Mouse (Mus musculus): ENCODE data around the gene Ube2c. TPM values are rescaled to one million over a fixed set of nuclear protein-coding genes. Genes with fewer than 3 reads are reported as not detected.

The Ube2c gene
- polyA plus RNA-seq, 1 experiment: 103 TPM

GRCm38 (mm10) chr2:164748991-164749390, 20.7 kb upstream of the Ube2c start:
- Histone ChIP-seq H3ac (ENCODE audit: control insufficient read depth, insufficient read length) (no peak overlapping the region), H3K4me2 (ENCODE audit: low read depth) (peak overlapping the region; percentile 38), H3K27me3 (ENCODE audit: control insufficient read depth, insufficient read depth, insufficient read length) (no peaks in the 10 kb centered on the region), H3K4me3 (no peak overlapping the region), H3K79me2 (ENCODE audit: control insufficient read depth, insufficient read depth) (peaks cover 41% of the 10 kb centered on the region), H3K36me3 (ENCODE audit: control insufficient read depth, insufficient read depth) (peaks cover 25% of the 10 kb centered on the region)
- TF ChIP-seq TCF12 (IDR thresholded peaks at IDR 0.05; ENCODE audit: insufficient read depth, poor library complexity, severe bottlenecking) (no peak), CEBPB (IDR thresholded peaks at IDR 0.05; ENCODE audit: insufficient read depth, poor library complexity, severe bottlenecking) (no peak), TCF3 (IDR thresholded peaks at IDR 0.05; ENCODE audit: insufficient read length, low read depth) (no peak), MAX (IDR thresholded peaks at IDR 0.05; ENCODE audit: low read depth) (no peak), MYOD1 (IDR thresholded peaks at IDR 0.05; ENCODE audit: control insufficient read depth in 1 of 3, insufficient read length in 2 of 3, low read depth in 2 of 3) (no peak), USF1 (IDR thresholded peaks at IDR 0.05; ENCODE audit: low read depth) (no peak), SRF (IDR thresholded peaks at IDR 0.05; ENCODE audit: control insufficient read depth, insufficient read length, low read depth) (no peak), MYOG (IDR thresholded peaks at IDR 0.05; ENCODE audit: control insufficient read depth in 1 of 3, insufficient read depth in 1 of 3, insufficient read length in 2 of 3, low read depth in 2 of 3) (no peak), POLR2A (IDR thresholded peaks at IDR 0.05; ENCODE audit: insufficient read length, low read depth) (no peak), REST (IDR thresholded peaks at IDR 0.05; ENCODE audit: insufficient read depth, insufficient read length) (no peak), E2F4 (IDR thresholded peaks at IDR 0.05; ENCODE audit: insufficient read depth) (no peak), POLR2AphosphoS2 (IDR thresholded peaks at IDR 0.05; ENCODE audit: insufficient read length, low read depth) (no peak)

DNA sequence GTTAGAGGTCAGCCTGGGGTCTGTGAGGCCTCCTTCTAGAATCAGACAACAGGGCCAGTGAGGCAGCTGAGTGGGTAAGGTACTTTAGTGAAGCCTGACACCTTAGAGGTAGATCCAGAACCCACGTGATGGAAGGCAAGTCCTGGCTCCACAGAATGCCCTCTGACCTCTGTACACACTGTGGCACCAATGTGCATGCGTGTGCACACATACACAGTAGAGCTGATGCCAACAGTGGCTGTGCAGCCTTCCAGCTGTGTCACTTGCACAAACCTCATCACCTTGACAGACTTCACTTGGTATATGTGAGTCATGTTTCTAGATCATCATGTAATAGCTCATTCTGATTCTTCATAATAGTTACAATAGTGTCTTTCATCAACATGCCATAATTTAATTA, 17.2 kb upstream of the Ube2c start:
- peak; percentile 32 for TF ChIP-seq POLR2A (IDR thresholded peaks at IDR 0.05; ENCODE audit: insufficient read length, low read depth)
- TF ChIP-seq REST (IDR thresholded peaks at IDR 0.05; ENCODE audit: insufficient read depth, insufficient read length): no peak
- TF ChIP-seq CEBPB (IDR thresholded peaks at IDR 0.05; ENCODE audit: insufficient read depth, poor library complexity, severe bottlenecking): no peak
- TF ChIP-seq POLR2AphosphoS2 (IDR thresholded peaks at IDR 0.05; ENCODE audit: insufficient read length, low read depth): peak; percentile 33
- H3K4me3 ChIP-seq: no peak overlapping the region
- H3K4me2 ChIP-seq (ENCODE audit: low read depth): no peak overlapping the region
- no peak overlapping the region for H3ac ChIP-seq (ENCODE audit: control insufficient read depth, insufficient read length)
- peaks cover 26% of the 10 kb centered on the region for H3K79me2 ChIP-seq (ENCODE audit: control insufficient read depth, insufficient read depth)
- H3K27me3 ChIP-seq (ENCODE audit: control insufficient read depth, insufficient read depth, insufficient read length): no peaks in the 10 kb centered on the region
- H3K36me3 ChIP-seq (ENCODE audit: control insufficient read depth, insufficient read depth): peaks cover 52% of the 10 kb centered on the region

DNA sequence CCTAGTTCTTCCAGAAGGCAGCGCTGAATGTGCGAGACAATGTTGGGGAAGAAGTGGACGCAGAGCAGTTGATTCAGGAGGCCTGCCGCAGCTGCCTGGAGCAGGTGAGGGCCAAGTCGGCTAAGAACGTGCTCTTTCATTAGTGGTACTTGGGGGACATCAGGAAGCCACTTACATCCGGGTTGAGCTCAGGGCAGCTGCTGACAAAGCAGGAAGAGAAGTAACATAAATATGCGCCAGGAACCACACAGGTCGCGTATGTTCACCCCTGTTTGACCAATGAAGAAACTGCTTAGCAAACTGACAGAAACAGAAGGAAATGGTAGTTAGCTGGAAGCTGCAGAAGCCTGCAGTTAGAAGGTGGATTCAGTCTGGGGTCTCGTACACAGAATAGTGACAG, 15.6 kb upstream of the Ube2c start:
- TF ChIP-seq MYOD1 (IDR thresholded peaks at IDR 0.05; ENCODE audit: control insufficient read depth in 1 of 3, insufficient read length in 2 of 3, low read depth in 2 of 3) (no peak), E2F4 (IDR thresholded peaks at IDR 0.05; ENCODE audit: insufficient read depth) (no peak), POLR2AphosphoS2 (IDR thresholded peaks at IDR 0.05; ENCODE audit: insufficient read length, low read depth) (no peak), MAX (IDR thresholded peaks at IDR 0.05; ENCODE audit: low read depth) (no peak), SRF (IDR thresholded peaks at IDR 0.05; ENCODE audit: control insufficient read depth, insufficient read length, low read depth) (no peak), TCF3 (IDR thresholded peaks at IDR 0.05; ENCODE audit: insufficient read length, low read depth) (no peak), REST (IDR thresholded peaks at IDR 0.05; ENCODE audit: insufficient read depth, insufficient read length) (no peak), MYOG (IDR thresholded peaks at IDR 0.05; ENCODE audit: control insufficient read depth in 1 of 3, insufficient read depth in 1 of 3, insufficient read length in 2 of 3, low read depth in 2 of 3) (no peak), POLR2A (IDR thresholded peaks at IDR 0.05; ENCODE audit: insufficient read length, low read depth) (no peak), USF1 (IDR thresholded peaks at IDR 0.05; ENCODE audit: low read depth) (no peak), TCF12 (IDR thresholded peaks at IDR 0.05; ENCODE audit: insufficient read depth, poor library complexity, severe bottlenecking) (no peak), CEBPB (IDR thresholded peaks at IDR 0.05; ENCODE audit: insufficient read depth, poor library complexity, severe bottlenecking) (no peak)
- H3K4me3 ChIP-seq: no peak overlapping the region
- H3K79me2 ChIP-seq (ENCODE audit: control insufficient read depth, insufficient read depth): peaks cover 16% of the 10 kb centered on the region
- H3K36me3 ChIP-seq (ENCODE audit: control insufficient read depth, insufficient read depth): peaks cover 54% of the 10 kb centered on the region
- H3K27me3 ChIP-seq (ENCODE audit: control insufficient read depth, insufficient read depth, insufficient read length): no peaks in the 10 kb centered on the region
- no peak overlapping the region for H3ac ChIP-seq (ENCODE audit: control insufficient read depth, insufficient read length)
- H3K4me2 ChIP-seq (ENCODE audit: low read depth): no peak overlapping the region

GRCm38 (mm10) chr2:164754800-164755199, 14.9 kb upstream of the Ube2c start:
- no peak overlapping the region for H3K4me2 ChIP-seq (ENCODE audit: low read depth)
- H3K79me2 ChIP-seq (ENCODE audit: control insufficient read depth, insufficient read depth): peaks cover 12% of the 10 kb centered on the region
- peaks cover 60% of the 10 kb centered on the region for H3K36me3 ChIP-seq (ENCODE audit: control insufficient read depth, insufficient read depth)
- H3K4me3 ChIP-seq: no peak overlapping the region
- TF ChIP-seq POLR2AphosphoS2 (IDR thresholded peaks at IDR 0.05; ENCODE audit: insufficient read length, low read depth): no peak
- no peak for TF ChIP-seq REST (IDR thresholded peaks at IDR 0.05; ENCODE audit: insufficient read depth, insufficient read length)
- TF ChIP-seq MYOD1 (IDR thresholded peaks at IDR 0.05; ENCODE audit: control insufficient read depth in 1 of 3, insufficient read length in 2 of 3, low read depth in 2 of 3): peak in 1 of 3 experiments; percentile 5
- no peak for TF ChIP-seq POLR2A (IDR thresholded peaks at IDR 0.05; ENCODE audit: insufficient read length, low read depth)
- no peak for TF ChIP-seq CEBPB (IDR thresholded peaks at IDR 0.05; ENCODE audit: insufficient read depth, poor library complexity, severe bottlenecking)
- no peak overlapping the region for H3ac ChIP-seq (ENCODE audit: control insufficient read depth, insufficient read length)
- H3K27me3 ChIP-seq (ENCODE audit: control insufficient read depth, insufficient read depth, insufficient read length): no peaks in the 10 kb centered on the region

GRCm38 (mm10) chr2:164757841-164758240, 11.9 kb upstream of the Ube2c start:
- Histone ChIP-seq H3K4me2 (ENCODE audit: low read depth) (no peak overlapping the region), H3K36me3 (ENCODE audit: control insufficient read depth, insufficient read depth) (peaks cover 75% of the 10 kb centered on the region), H3K79me2 (ENCODE audit: control insufficient read depth, insufficient read depth) (no peaks in the 10 kb centered on the region), H3K4me3 (no peak overlapping the region), H3ac (ENCODE audit: control insufficient read depth, insufficient read length) (no peak overlapping the region), H3K27me3 (ENCODE audit: control insufficient read depth, insufficient read depth, insufficient read length) (no peaks in the 10 kb centered on the region)
- no peak for TF ChIP-seq MYOD1 (IDR thresholded peaks at IDR 0.05; ENCODE audit: control insufficient read depth in 1 of 3, insufficient read length in 2 of 3, low read depth in 2 of 3)
- TF ChIP-seq REST (IDR thresholded peaks at IDR 0.05; ENCODE audit: insufficient read depth, insufficient read length): no peak
- no peak for TF ChIP-seq MAX (IDR thresholded peaks at IDR 0.05; ENCODE audit: low read depth)
- TF ChIP-seq CEBPB (IDR thresholded peaks at IDR 0.05; ENCODE audit: insufficient read depth, poor library complexity, severe bottlenecking): no peak
- TF ChIP-seq TCF12 (IDR thresholded peaks at IDR 0.05; ENCODE audit: insufficient read depth, poor library complexity, severe bottlenecking): no peak
- TF ChIP-seq POLR2AphosphoS2 (IDR thresholded peaks at IDR 0.05; ENCODE audit: insufficient read length, low read depth): no peak
- TF ChIP-seq TCF3 (IDR thresholded peaks at IDR 0.05; ENCODE audit: insufficient read length, low read depth): no peak
